Mouse (Mus musculus) megakaryocyte, embryonic 14.5 days (primary cell): Measurements from ENCODE around the gene Cpa4.

ENCODE experiments used
- FLI1 ChIP-seq: IDR thresholded peaks from 2 replicates; pipeline ENCODE4 v1.6.1; 2012; ENCODE audit warnings: low read length, inconsistent platforms, mixed read lengths
- GATA1 ChIP-seq: IDR thresholded peaks from 3 replicates; pipeline ENCODE4 v1.6.1; 2012; ENCODE audit warnings: mixed read lengths, low read length, inconsistent platforms, borderline replicate concordance

DNA sequence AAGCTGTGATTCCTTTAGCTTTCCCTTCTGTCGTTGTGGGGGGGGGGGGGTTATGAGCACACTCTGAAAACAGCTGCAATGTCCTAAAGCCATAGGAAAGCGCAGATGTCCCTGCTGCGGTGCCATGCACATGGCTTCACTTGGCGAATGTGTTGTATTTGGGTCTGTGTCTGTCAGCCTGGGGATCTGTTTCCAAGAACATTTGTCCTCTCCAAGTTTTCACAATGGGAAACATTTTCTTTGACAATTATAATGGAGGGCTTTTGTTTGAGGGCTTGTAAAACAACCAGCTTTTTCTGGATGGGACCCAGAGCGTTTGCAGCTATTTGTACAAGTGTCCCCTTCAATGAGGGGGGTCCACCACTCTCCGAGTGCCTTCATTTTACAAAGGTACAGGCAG, 46.1 kb downstream of the Cpa4 start:
- TF ChIP-seq GATA1 (no peak), FLI1 (no peak)
